ENCODE assay signal across 22 mouse cellular contexts in genomic region chr14:95659552-95659951, GRCm38 (mm10).
A peak's percentile ranks its signal among the peaks of the same experiment; 100 is the strongest.
DNase-seq lines count a peak whose midpoint lies in the region; TF ChIP-seq lines count a peak whose summit lies in the region.
"Had no signal": no experiment of that assay in that cellular context is flagged by ENCODE, and none has a peak within 500 bp of the region (broad histone marks: within the 10 kb centered on the region; RNA-seq: fewer than 3 reads in every experiment).

No protein-coding gene starts in this region.

- H3K27ac ChIP-seq in ES-E14 (ENCODE audit: insufficient read depth, low read depth, low read length, poor library complexity, severe bottlenecking): peak overlapping the region; percentile 47; the same call in 1 of the 2 replicates

- peak; percentile 53 for DNase-seq in ES-CJ7 (ENCODE audit: low read depth, low spot score)
- no peak for DNase-seq in ES-E14 (ENCODE audit: low read depth, low spot score)
- peak; percentile 72 for DNase-seq in R1 (ENCODE audit: low read depth, low spot score)
- peak; percentile 0 for DNase-seq in ZHBTc4 (ENCODE audit: low read depth, low spot score)
- no peak for DNase-seq in spleen, adult 18-20 months
- no peak for DNase-seq in left cerebral cortex, adult 18-20 months (ENCODE audit: low spot score in 2 of 2)
- no peak for DNase-seq in retina, postnatal 1 day
- DNase-seq in embryo, embryonic 11 days: no peak
- DNase-seq: adrenal gland, adult 2 months; adrenal gland, adult 8-10 months; adrenal gland, postnatal 10 days; adrenal gland, postnatal 14 days; adrenal gland, postnatal 25 days; adrenal gland, postnatal 36 days; B cell, adult 2 months; cerebellum, adult 11 months; cerebellum, adult 11-12 months; cerebellum, adult 18-20 months; cerebellum, adult 2 months; cerebellum, adult 8-10 months; cerebellum, adult 9-10 months had no signal

- H3K4me1 ChIP-seq in ES-E14 (ENCODE audit: control insufficient read depth in 2 of 2, insufficient read depth in 2 of 2, low read length in 2 of 2, poor library complexity in 1 of 2): peaks cover 0 to 6% of the 10 kb centered on the region in 2 experiments; a peak in 2 of 4 replicates

- H3K9me3 ChIP-seq in ES-E14 (ENCODE audit: control insufficient read depth, insufficient read depth, low read depth, low read length): no peaks in the 10 kb centered on the region

- in situ Hi-C loops in ES-E14 (cut with MboI; ENCODE audit: low sequenced_read_pairs in 2 of 2, unreplicated experiment in 2 of 2): no loop called here

- peaks cover 2% of the 10 kb centered on the region; the same call in 1 of the 2 replicates for H3K36me3 ChIP-seq in ES-E14 (ENCODE audit: control insufficient read depth, insufficient read depth, low read length, poor library complexity, severe bottlenecking)
- H3K36me3 ChIP-seq: G1E had no signal

- H3K4me3 ChIP-seq in ES-E14 (ENCODE audit: insufficient read depth in 1 of 2, low read depth in 1 of 2, low read length in 2 of 2, poor library complexity in 1 of 2, severe bottlenecking in 1 of 2): no peak overlapping the region

- no peak overlapping the region for H3K9ac ChIP-seq in ES-E14 (ENCODE audit: insufficient read depth, low read depth, low read length, poor library complexity, severe bottlenecking)

TF ChIP-seq in ES-E14, 5 proteins besides CTCF, POLR2A, EP300 and RAD21:
- TF ChIP-seq MAFK (IDR thresholded peaks at IDR 0.05; ENCODE audit: insufficient read depth, low read depth, low read length) (no peak), ZNF384 (IDR thresholded peaks at IDR 0.05; ENCODE audit: low read depth, low read length) (peak; percentile 92)

Comparison
In these comparisons a context has a peak if more than half of its experiments do, and no peak if none do; other contexts are left out.
1. DNase-seq: peak in ES-CJ7 (single experiment), R1 (single experiment) and ZHBTc4 (single experiment); none in ES-E14 (single experiment), spleen, adult 18-20 months (0 of 2), left cerebral cortex, adult 18-20 months (0 of 2), retina, postnatal 1 day (single experiment) and embryo, embryonic 11 days (single experiment).